Mouse (Mus musculus) CH12.LX (cell line): ENCODE measurements around the gene Hist1h3f. TPM values are rescaled to one million over a fixed set of nuclear protein-coding genes. Genes with fewer than 3 reads are reported as not detected.
A peak's percentile ranks its signal among the peaks of the same experiment; 100 is the strongest.
"Not testable (repeated sequence)": the region's sequence is repeated elsewhere in the genome, so short reads cannot be mapped to it uniquely, and the experiment has no call there.

Source experiments
- DNase-seq: peaks from one replicate; pipeline ENCODE4 v3.0.0-alpha.2; 2013; ENCODE audit errors: extremely low read depth
- H3K27ac ChIP-seq: 2 replicates; pipeline ENCODE4 v1.5.1; 2012; ENCODE audit warnings: low read depth, mild to moderate bottlenecking, control low read depth, moderate library complexity; ENCODE audit not compliant: insufficient read depth
- H3K27me3 ChIP-seq: replicated peaks from 2 replicates; pipeline ENCODE3; 2012; ENCODE audit warnings: inconsistent platforms
- H3K36me3 ChIP-seq, 2 experiments: replicated peaks in 1 of 2; 2 replicates each; pipeline versions ENCODE3 to v1.6.1; 2012; ENCODE audit warnings: inconsistent platforms in 1 of 2, low read length in 1 of 2, mild to moderate bottlenecking in 1 of 2, mixed read lengths in 1 of 2, moderate library complexity in 1 of 2; ENCODE audit not compliant: control insufficient read depth in 1 of 2, insufficient read depth in 1 of 2
- H3K4me1 ChIP-seq, 2 experiments: 2 replicates each; pipeline ENCODE4 v1.6.1; 2012; ENCODE audit warnings: inconsistent platforms in 1 of 2, moderate library complexity in 1 of 2; ENCODE audit not compliant: insufficient read depth in 2 of 2, control insufficient read depth in 1 of 2
- H3K4me2 ChIP-seq: 2 replicates; pipeline ENCODE4 v1.6.1; 2012; ENCODE audit warnings: low read depth, mild to moderate bottlenecking, control low read depth; ENCODE audit not compliant: poor library complexity, insufficient read depth, severe bottlenecking
- H3K4me3 ChIP-seq, 3 experiments: fragments of 150-350 bp in 1 of 3; sonication (generic) in 1 of 3; replicated peaks in 1 of 3; 2 replicates each; pipeline versions ENCODE3 to v1.5.1; 2011 to 2012; ENCODE audit warnings: low read depth in 2 of 3, low read length in 2 of 3, mild to moderate bottlenecking in 2 of 3, moderate library complexity in 2 of 3, control low read depth in 1 of 3, improper control_type of control experiment in 1 of 3, inconsistent platforms in 1 of 3, mixed read lengths in 1 of 3; ENCODE audit not compliant: poor library complexity in 1 of 3
- H3K79me2 ChIP-seq: replicated peaks from 2 replicates; pipeline ENCODE4 v1.6.1; 2012; ENCODE audit warnings: mild to moderate bottlenecking, moderate library complexity; ENCODE audit not compliant: control insufficient read depth, poor library complexity, insufficient read depth, severe bottlenecking; ENCODE audit errors: extremely low read depth
- H3K9ac ChIP-seq: 2 replicates; pipeline ENCODE4 v1.6.1; 2012; ENCODE audit warnings: low read depth, mild to moderate bottlenecking, control low read depth, moderate library complexity; ENCODE audit not compliant: insufficient read depth
- H3K9me3 ChIP-seq: replicated peaks from 2 replicates; pipeline ENCODE3; 2012; ENCODE audit warnings: low read length, inconsistent platforms, mixed read lengths
- BHLHE40 ChIP-seq: IDR thresholded peaks from 2 replicates; pipeline ENCODE4 v1.6.1; 2011; ENCODE audit warnings: mild to moderate bottlenecking, low read depth, low read length, improper control_type of control experiment
- CHD1 ChIP-seq: IDR thresholded peaks from 2 replicates; pipeline ENCODE4 v1.6.1; 2012; ENCODE audit warnings: low read depth, low read length, improper control_type of control experiment, inconsistent platforms
- CHD2 ChIP-seq: IDR thresholded peaks from 2 replicates; pipeline ENCODE4 v1.6.1; 2011; ENCODE audit warnings: low read length, improper control_type of control experiment
- CTCF ChIP-seq, 2 experiments: IDR thresholded peaks in 1 of 2; conservative IDR thresholded peaks in 1 of 2; 2 replicates each; pipeline ENCODE4 v1.5.1; 2011 to 2012; ENCODE audit warnings: low read depth in 2 of 2, low read length in 2 of 2, improper control_type of control experiment in 1 of 2, inconsistent platforms in 1 of 2, mild to moderate bottlenecking in 1 of 2, moderate library complexity in 1 of 2
- E2F4 ChIP-seq: IDR thresholded peaks from 2 replicates; pipeline ENCODE4 v1.6.1; 2011; ENCODE audit warnings: low read depth, low read length, improper control_type of control experiment; ENCODE audit not compliant: insufficient replicate concordance
- EP300 ChIP-seq: IDR thresholded peaks from 2 replicates; pipeline ENCODE4 v1.6.1; 2011; ENCODE audit warnings: low read length, improper control_type of control experiment
- GABPA ChIP-seq: IDR thresholded peaks from 2 replicates; pipeline ENCODE4 v1.6.1; 2012; ENCODE audit warnings: low read depth, low read length, improper control_type of control experiment, inconsistent platforms; ENCODE audit not compliant: insufficient replicate concordance
- IRF4 ChIP-seq: IDR thresholded peaks from 2 replicates; pipeline ENCODE4 v1.6.1; 2014; ENCODE audit warnings: low read depth, mild to moderate bottlenecking, inconsistent platforms, low read length, improper control_type of control experiment
- JUN ChIP-seq: IDR thresholded peaks from 2 replicates; pipeline ENCODE4 v1.6.1; 2011; ENCODE audit warnings: low read depth, mild to moderate bottlenecking, low read length, improper control_type of control experiment, moderate library complexity; ENCODE audit not compliant: insufficient read depth
- KAT2A ChIP-seq: IDR thresholded peaks from 2 replicates; pipeline ENCODE4 v1.6.1; 2012; ENCODE audit warnings: low read length, improper control_type of control experiment, inconsistent platforms; ENCODE audit not compliant: insufficient replicate concordance
- MYC ChIP-seq: IDR thresholded peaks from 2 replicates; pipeline ENCODE4 v1.6.1; 2011; ENCODE audit warnings: low read depth, mild to moderate bottlenecking, improper control_type of control experiment, low read length
- NRF1 ChIP-seq: IDR thresholded peaks from 2 replicates; pipeline ENCODE4 v1.6.1; 2014; ENCODE audit warnings: low read depth, mild to moderate bottlenecking, inconsistent platforms, low read length, improper control_type of control experiment, moderate library complexity
- POLR2A ChIP-seq: IDR thresholded peaks from 2 replicates; pipeline ENCODE4 v1.6.1; 2011; ENCODE audit warnings: low read depth, mild to moderate bottlenecking, improper control_type of control experiment, low read length
- POLR2AphosphoS2 ChIP-seq: IDR thresholded peaks from 2 replicates; pipeline ENCODE4 v1.6.1; 2011; ENCODE audit warnings: low read depth, low read length, improper control_type of control experiment
- RAD21 ChIP-seq: IDR thresholded peaks from 2 replicates; pipeline ENCODE4 v1.6.1; 2011; ENCODE audit warnings: low read depth, mild to moderate bottlenecking, low read length, improper control_type of control experiment, moderate library complexity
- RCOR1 ChIP-seq: conservative IDR thresholded peaks from 2 replicates; pipeline ENCODE4 v1.6.1; 2012; ENCODE audit warnings: low read depth, mild to moderate bottlenecking, inconsistent platforms, low read length, improper control_type of control experiment
- SIN3A ChIP-seq: IDR thresholded peaks from 2 replicates; pipeline ENCODE4 v1.6.1; 2012; ENCODE audit warnings: low read length, improper control_type of control experiment, inconsistent platforms
- SMC3 ChIP-seq: IDR thresholded peaks from 2 replicates; pipeline ENCODE4 v1.6.1; 2011; ENCODE audit warnings: low read depth, low read length, improper control_type of control experiment
- UBTF ChIP-seq: IDR thresholded peaks from 2 replicates; pipeline ENCODE4 v1.6.1; 2012; ENCODE audit warnings: low read depth, mild to moderate bottlenecking, inconsistent platforms, low read length, improper control_type of control experiment, moderate library complexity
- USF1 ChIP-seq: IDR thresholded peaks from 2 replicates; pipeline ENCODE4 v1.6.1; 2014; ENCODE audit warnings: low read depth, mild to moderate bottlenecking, inconsistent platforms, low read length, improper control_type of control experiment
- ZC3H11A ChIP-seq: IDR thresholded peaks from 2 replicates; pipeline ENCODE4 v1.6.1; 2012; ENCODE audit warnings: low read depth, mild to moderate bottlenecking, inconsistent platforms, low read length, improper control_type of control experiment
- ZMIZ1 ChIP-seq: IDR thresholded peaks from 2 replicates; pipeline ENCODE4 v1.6.1; 2012; ENCODE audit warnings: low read depth, mild to moderate bottlenecking, inconsistent platforms, low read length, improper control_type of control experiment
- ZNF384 ChIP-seq: IDR thresholded peaks from 2 replicates; pipeline ENCODE4 v1.6.1; 2012; ENCODE audit warnings: low read depth, low read length, improper control_type of control experiment, inconsistent platforms
- dilution Hi-C: fragments of 300-500 bp; cut with MboI; formaldehyde crosslinking; loops from 2 replicates; pipeline ENCODE4 v1.14.3; 2020; ENCODE audit warnings: low sequenced_read_pairs; ENCODE audit not compliant: extremely low pct_unique_long_range_greater_than_20kb, extremely low pct_ligation_motif_present
- in situ Hi-C: fragments of 300-500 bp; cut with MboI; formaldehyde crosslinking; loops from 3 replicates; pipeline ENCODE4 v1.14.3; 2019; ENCODE audit warnings: low sequenced_read_pairs, low pct_ligation_motif_present, low pct_unique_long_range_greater_than_20kb, mixed read lengths
- polyA plus RNA-seq: library from polyadenylated mRNA; unstranded; fragments of >175 nt; gene quantifications from 2 replicates; pipeline ENCODE4 v1.2.1, GENCODE M21; 2012; ENCODE audit warnings: low read depth; ENCODE audit not compliant: insufficient read length
- total RNA-seq, 2 experiments: library from RNA; depleted of rRNA; stranded (reverse); fragments of 300-350 nt in 1 of 2; fragments of >200 nt in 1 of 2; gene quantifications; 2 replicates each; pipeline ENCODE4 v1.2.3; 2012 to 2014

The Hist1h3f gene
- total and polyA plus RNA-seq, 3 experiments: 0.30 to 553 (median 8.0) TPM

DNA sequence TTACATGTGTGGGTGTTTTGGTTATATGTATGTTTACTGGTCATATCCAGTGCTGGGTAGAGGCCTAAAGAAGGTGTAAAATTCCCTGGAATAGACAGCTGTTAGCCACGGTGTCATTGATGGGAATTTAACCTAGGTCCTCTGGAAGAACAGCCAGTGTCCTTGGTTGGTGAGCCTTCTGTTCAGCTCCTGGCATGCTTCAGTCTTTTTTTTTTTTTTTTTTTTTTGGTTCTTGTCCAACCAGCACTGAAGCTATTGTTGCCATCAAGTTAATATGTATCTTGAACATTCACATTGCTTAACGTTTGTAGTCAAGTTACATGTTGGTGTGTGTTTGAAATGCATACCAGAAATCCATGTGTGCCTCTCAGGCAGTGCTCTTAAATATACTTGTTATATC is 20.6 kb downstream of the Hist1h3f start:
- 0 out of 2 replicates have a peak overlapping the region, but pooled peaks have one; percentile 6 for H3K9ac ChIP-seq
- H3K4me3 ChIP-seq: no peak overlapping the region
- H3K27me3 ChIP-seq: no peaks in the 10 kb centered on the region
- H3K79me2 ChIP-seq: no peaks in the 10 kb centered on the region
- H3K9me3 ChIP-seq: no peaks in the 10 kb centered on the region
- H3K27ac ChIP-seq: no peak overlapping the region
- in situ Hi-C loops: loop anchor here (25.0 kb wide), 1 partner anchor 1827 kb away; the partner anchor contains the start of gene Hist1h4j
- H3K36me3 ChIP-seq: no peaks in the 10 kb centered on the region
- dilution Hi-C loops: no loop called here
- TF ChIP-seq EP300: no peak
- peak; percentile 59 for TF ChIP-seq ZNF384
- TF ChIP-seq MYC: no peak
- TF ChIP-seq KAT2A: no peak
- no peak overlapping the region for H3K4me2 ChIP-seq
- peaks cover 3 to 22% of the 10 kb centered on the region in 2 experiments; a peak in 2 of 4 replicates for H3K4me1 ChIP-seq
- DNase-seq: no peak

DNA sequence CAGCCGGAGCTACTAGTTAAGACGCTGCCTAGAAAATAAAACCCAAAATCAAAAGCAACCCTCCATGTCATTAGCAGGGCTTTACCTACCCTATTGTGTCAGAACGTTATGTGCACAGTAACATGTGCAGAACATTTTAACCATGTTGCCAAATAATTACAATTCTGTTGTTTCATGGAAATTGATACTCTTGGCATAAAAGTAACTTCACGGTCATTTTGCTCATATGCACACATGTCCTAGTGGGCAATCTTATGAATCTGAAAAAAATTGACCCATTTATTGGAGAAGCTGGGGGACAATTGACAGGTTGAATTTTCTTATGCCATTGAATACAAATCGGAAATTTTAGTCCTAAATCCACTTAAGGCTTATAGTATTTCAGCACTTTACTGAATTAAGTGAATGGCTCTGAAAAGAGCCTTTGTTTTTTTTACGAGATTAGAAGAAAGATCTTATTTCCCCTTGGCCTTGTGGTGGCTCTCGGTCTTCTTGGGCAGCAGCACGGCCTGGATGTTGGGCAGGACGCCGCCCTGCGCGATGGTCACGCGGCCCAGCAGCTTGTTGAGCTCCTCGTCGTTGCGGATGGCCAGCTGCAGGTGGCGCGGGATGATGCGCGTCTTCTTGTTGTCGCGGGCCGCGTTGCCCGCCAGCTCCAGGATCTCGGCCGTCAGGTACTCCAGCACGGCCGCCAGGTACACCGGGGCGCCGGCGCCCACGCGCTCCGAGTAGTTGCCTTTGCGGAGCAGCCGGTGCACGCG is 26.6 kb downstream of the Hist1h3f start:
- H3K27me3 ChIP-seq, dilution Hi-C loops, H3K9me3 ChIP-seq, H3K36me3 ChIP-seq, H3K79me2 ChIP-seq, H3K4me1 ChIP-seq: not testable (repeated sequence)
- DNase-seq: peak; percentile 54
- Histone ChIP-seq H3K27ac (peak overlapping the region; percentile 97), H3K4me2 (peak overlapping the region; percentile 82), H3K4me3 (peak overlapping the region in 1 of 3 experiments; percentile 49), H3K9ac (peak overlapping the region; percentile 76)
- TF ChIP-seq POLR2A (peak; percentile 72), ZMIZ1 (peak; percentile 77), CHD1 (peak; percentile 84; the same call in 1 of the 2 replicates), RCOR1 (0 out of 2 replicates have a peak, but pooled peaks have one; percentile 36), CHD2 (0 out of 2 replicates have a peak, but pooled peaks have one; percentile 2), POLR2AphosphoS2 (peak; percentile 98)
- in situ Hi-C loops: loop anchor here (25.0 kb wide), 1 partner anchor 1833 kb away; the partner anchor contains the start of gene Hist1h4j

DNA sequence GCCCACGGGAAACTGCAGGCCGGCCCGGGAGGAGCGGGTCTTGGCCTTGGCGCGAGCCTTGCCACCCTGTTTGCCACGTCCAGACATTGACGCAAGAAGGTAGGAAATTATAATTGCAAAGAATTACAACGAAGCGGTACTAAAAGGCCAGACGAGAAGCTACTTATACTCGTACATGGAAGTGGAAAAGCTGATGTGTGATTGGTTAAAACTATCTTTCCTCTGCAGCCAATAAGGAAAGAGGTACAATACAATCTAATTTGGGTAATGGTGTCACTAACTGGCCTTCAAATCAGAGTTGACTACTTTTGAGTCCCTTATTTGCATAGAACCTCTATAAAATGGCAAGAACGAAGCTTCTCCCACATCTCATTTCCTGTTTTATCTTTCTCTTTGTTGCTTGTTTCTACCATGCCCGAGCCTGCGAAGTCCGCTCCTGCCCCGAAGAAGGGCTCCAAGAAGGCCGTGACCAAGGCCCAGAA is 27.2 kb downstream of the Hist1h3f start, which contains the start of the genes Hist1h2ae and Hist1h2bg:
Hist1h2ae (minus strand) TSS at position 199 of the 482 bp plus-strand sequence.
Hist1h2bg (plus strand) TSS at position 375 of the 482 bp plus-strand sequence.
- H3K4me1 ChIP-seq: peaks cover 0 to 4% of the 10 kb centered on the region in 2 experiments; a peak in 1 of 4 replicates
- H3K79me2 ChIP-seq: no peaks in the 10 kb centered on the region
- peak within 1 kb of the TSS; percentile 98 for H3K27ac ChIP-seq
- no peaks in the 10 kb centered on the region for H3K27me3 ChIP-seq
- H3K4me2 ChIP-seq: peak within 1 kb of the TSS; percentile 82
- H3K4me3 ChIP-seq: peak within 1 kb of the TSS; percentile 34 to 66 (median 36)
- in situ Hi-C loops (loop anchor here (25.0 kb wide), 1 partner anchor 1834 kb away; the partner anchor contains the start of gene Hist1h4j), dilution Hi-C loops (no loop called here)
- H3K36me3 ChIP-seq: no peaks in the 10 kb centered on the region
- H3K9ac ChIP-seq: peak within 1 kb of the TSS; percentile 91
- peak; percentile 95 for DNase-seq
- H3K9me3 ChIP-seq: no peaks in the 10 kb centered on the region
- no peak for TF ChIP-seq RAD21
- no peak; the same call in 1 of the 2 replicates for TF ChIP-seq IRF4
- TF ChIP-seq POLR2A: peak; percentile 81
- peak; percentile 97 for TF ChIP-seq ZMIZ1
- no peak; the same call in none of the 2 replicates for TF ChIP-seq SIN3A
- TF ChIP-seq E2F4: 0 out of 2 replicates have a peak, but pooled peaks have one; percentile 62
- no peak for TF ChIP-seq SMC3
- TF ChIP-seq CHD2: peak; percentile 94
- TF ChIP-seq BHLHE40: no peak
- no peak for TF ChIP-seq GABPA
- TF ChIP-seq ZC3H11A: no peak
- TF ChIP-seq MYC: no peak
- TF ChIP-seq USF1: no peak
- TF ChIP-seq JUN: peak; percentile 49; the same call in 1 of the 2 replicates
- no peak for TF ChIP-seq CTCF (conservative IDR thresholded peaks at IDR 0.05 in 1 of 2, IDR thresholded peaks at IDR 0.05 in 1 of 2; ENCODE audit: low read depth in 2 of 2, low read length in 2 of 2)
- no peak; the same call in 1 of the 2 replicates for TF ChIP-seq NRF1
- no peak for TF ChIP-seq UBTF
